ENCODE assay signal across 21 mouse cellular contexts in the genomic region with DNA sequence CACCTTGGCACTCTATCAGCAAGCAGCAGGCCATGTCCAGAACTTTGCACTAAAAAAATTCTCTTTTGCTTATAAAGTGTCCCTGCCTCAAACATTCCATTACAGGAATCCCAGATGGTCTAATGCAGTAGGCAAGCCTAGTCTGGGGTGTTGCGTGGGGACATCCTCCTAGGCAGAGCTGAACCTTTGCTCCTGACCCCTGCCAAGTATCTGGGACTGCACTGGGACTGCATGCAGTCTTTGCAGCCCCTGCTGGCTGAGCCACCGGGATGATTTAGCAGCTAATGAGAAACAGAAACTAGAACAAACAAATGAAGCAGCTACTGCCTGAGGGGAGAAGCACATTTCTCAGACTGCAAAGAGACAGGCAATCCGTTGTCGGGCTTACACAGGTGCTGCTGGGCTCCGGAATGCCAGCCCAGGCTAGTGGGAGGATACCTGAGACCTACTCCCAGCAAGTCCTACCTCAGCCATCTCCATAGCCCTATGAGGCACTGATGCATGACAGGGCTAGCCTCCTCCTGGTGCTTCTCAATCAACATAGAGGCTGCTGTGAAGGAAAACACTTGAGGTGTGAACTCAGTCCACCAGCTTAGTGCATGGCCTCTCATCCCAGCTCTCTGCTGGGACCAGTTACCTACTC.
DNase-seq lines count a peak whose midpoint lies in the region; ATAC-seq and TF ChIP-seq lines count a peak whose summit lies in the region.
"Had no signal": no experiment of that assay in that cellular context is flagged by ENCODE, and none has a peak within 500 bp of the region (broad histone marks: within the 10 kb centered on the region; RNA-seq: fewer than 3 reads in every experiment).

No protein-coding gene starts in this region.

- H3K9ac ChIP-seq in kidney, postnatal 0 days (ENCODE audit: low read depth, low read length): no peak overlapping the region
- H3K9ac ChIP-seq: forebrain, embryonic 15.5 days; hindbrain, embryonic 14.5 days; limb, embryonic 12.5 days; liver, embryonic 12.5 days; lung, embryonic 14.5 days had no signal

- TF ChIP-seq CTCF in kidney, postnatal 0 days (IDR thresholded peaks at IDR 0.05; ENCODE audit: low read depth): no peak
- no peak for TF ChIP-seq CTCF in Patski (IDR thresholded peaks at IDR 0.05)

- peak; percentile 32 for DNase-seq in kidney, postnatal 0 days (ENCODE audit: low spot score)
- no peak for DNase-seq in kidney, postnatal 4 days
- DNase-seq in Patski (ENCODE audit: low read depth, low spot score): no peak
- peak; percentile 46 for DNase-seq in embryo, embryonic 10.5 days (ENCODE audit: low spot score)
- peak; percentile 50 for DNase-seq in forelimb bud, embryonic 11.5 days (ENCODE audit: low read depth, low spot score)
- DNase-seq in heart, embryonic 10.5 days (ENCODE audit: low spot score): no peak
- no peak for DNase-seq in adrenal gland, adult 8-10 months
- DNase-seq: adrenal gland, postnatal 10 days; cerebellum, adult 9-11 months; heart, postnatal 10 days; lung, embryonic 14.5 days; lung, postnatal 4 days had no signal

- CTCF ChIA-PET in Patski (lab: Charles Lee): interaction anchor here (1.1 kb wide), 1 partner anchor 8 kb away, joined by 4 read pairs; no protein-coding TSS in a partner anchor

- H3K27ac ChIP-seq in kidney, postnatal 0 days: no peak overlapping the region
- no peak overlapping the region for H3K27ac ChIP-seq in heart, embryonic 10.5 days
- H3K27ac ChIP-seq: forebrain, embryonic 15.5 days; hindbrain, embryonic 14.5 days; limb, embryonic 12.5 days; liver, embryonic 12.5 days; stomach, postnatal 0 days had no signal

- WGBS in kidney, postnatal 0 days: 14% methylated on average over 5 of the region's 5 CpGs
- 40% methylated on average over 5 of the region's 5 CpGs for WGBS in heart, embryonic 10.5 days

- peak; percentile 46; the same call in 1 of the 2 replicates for ATAC-seq in kidney, postnatal 0 days (replicated peaks; ENCODE audit: low FRiP score, low read depth)
- peak; percentile 53 for ATAC-seq in Patski
- ATAC-seq: forebrain, embryonic 15.5 days; intestine, embryonic 16.5 days; liver, embryonic 12.5 days had no signal

- no peak overlapping the region for H3K4me2 ChIP-seq in kidney, postnatal 0 days (ENCODE audit: low read length)
- H3K4me2 ChIP-seq: forebrain, embryonic 15.5 days; heart, embryonic 11.5 days; hindbrain, embryonic 14.5 days; limb, embryonic 12.5 days; liver, embryonic 12.5 days; lung, embryonic 14.5 days; midbrain, embryonic 11.5 days had no signal

- in situ Hi-C loops in Patski (cut with MboI; ENCODE audit: low pct_unique_long_range_greater_than_20kb): no loop called here

- no peak overlapping the region for H3K4me3 ChIP-seq in kidney, postnatal 0 days (replicated peaks; ENCODE audit: low read depth, low read length)
- no peak overlapping the region for H3K4me3 ChIP-seq in heart, embryonic 10.5 days
- H3K4me3 ChIP-seq: erythroblast, embryonic 14.5 days; forebrain, embryonic 15.5 days; limb, embryonic 12.5 days; liver, embryonic 12.5 days had no signal

- POLR2A ChIA-PET in Patski (lab: Charles Lee): no interaction called here

- no peaks in the 10 kb centered on the region for H3K27me3 ChIP-seq in kidney, postnatal 0 days (ENCODE audit: insufficient read depth, low read length)
- no peaks in the 10 kb centered on the region for H3K27me3 ChIP-seq in Patski
- H3K27me3 ChIP-seq in heart, embryonic 10.5 days (ENCODE audit: insufficient read depth, poor library complexity, severe bottlenecking): 0 out of 2 replicates have a peak, but pooled peaks cover 14% of the 10 kb centered on the region
- H3K27me3 ChIP-seq: forebrain, embryonic 15.5 days; limb, embryonic 12.5 days had no signal

- no peaks in the 10 kb centered on the region for H3K4me1 ChIP-seq in kidney, postnatal 0 days (replicated peaks; ENCODE audit: insufficient read depth, low read length)
- H3K4me1 ChIP-seq in heart, embryonic 10.5 days: peaks cover 4% of the 10 kb centered on the region; the same call in 1 of the 2 replicates
- H3K4me1 ChIP-seq: liver, embryonic 12.5 days had no signal

- no peaks in the 10 kb centered on the region for H3K9me3 ChIP-seq in kidney, postnatal 0 days (replicated peaks; ENCODE audit: low read length)
- no peaks in the 10 kb centered on the region for H3K9me3 ChIP-seq in heart, embryonic 10.5 days
- H3K9me3 ChIP-seq: forebrain, embryonic 15.5 days; limb, embryonic 12.5 days; liver, embryonic 12.5 days had no signal

- H3K36me3 ChIP-seq in kidney, postnatal 0 days (ENCODE audit: insufficient read depth, low read length): no peaks in the 10 kb centered on the region
- no peaks in the 10 kb centered on the region for H3K36me3 ChIP-seq in heart, embryonic 10.5 days
- H3K36me3 ChIP-seq: forebrain, embryonic 15.5 days; limb, embryonic 12.5 days; liver, embryonic 12.5 days had no signal

Comparison
In these comparisons a context has a peak if more than half of its experiments do, and no peak if none do; other contexts are left out.
1. DNase-seq: peak in kidney, postnatal 0 days (single experiment), embryo, embryonic 10.5 days (single experiment) and forelimb bud, embryonic 11.5 days (single experiment); none in kidney, postnatal 4 days (0 of 2), Patski (single experiment), heart, embryonic 10.5 days (single experiment) and adrenal gland, adult 8-10 months (single experiment).